Mouse (Mus musculus): Measurements from ENCODE around the gene Tmie. TPM values are rescaled to one million over a fixed set of nuclear protein-coding genes. Genes with fewer than 3 reads are reported as not detected.
A peak's percentile ranks its signal among the peaks of the same experiment; 100 is the strongest.

Gene Tmie
- 5.9 and 7.2 TPM in 2 replicates for polyA plus RNA-seq (2015; fragmentation: Nextera tagmentation; extraction: Ambion mirVana)

- Histone ChIP-seq H3K27me3 (replicated peaks) (peaks cover 48% of the 10 kb centered on the region), H3K4me2 (peak within 1 kb of the TSS; percentile 92), H3K36me3 (no peaks in the 10 kb centered on the region), H3K27ac (replicated peaks) (peak within 1 kb of the TSS; percentile 54), H3K4me1 (peaks cover 13% of the 10 kb centered on the region), H3K9me3 (replicated peaks) (no peaks in the 10 kb centered on the region), H3K4me3 (replicated peaks) (peak within 1 kb of the TSS; percentile 51), H3K9ac (replicated peaks) (peak within 1 kb of the TSS; percentile 52)
- WGBS: under 1% methylated on average over 47 of the region's 57 CpGs
- peak; percentile 60 for ATAC-seq (ENCODE audit: low FRiP score)
Measured at GRCm38 (mm10) chr9:110879998-110880561, at the start of gene Tmie. TSS of gene Tmie (minus strand) at chr9:110880113.

GRCm38 (mm10) chr9:110922759-110923158 lies 42.8 kb upstream of the Tmie start:
- H3K27me3 ChIP-seq (replicated peaks): no peaks in the 10 kb centered on the region
- H3K36me3 ChIP-seq: no peaks in the 10 kb centered on the region
- H3K9me3 ChIP-seq (replicated peaks): no peaks in the 10 kb centered on the region
- H3K4me1 ChIP-seq: no peaks in the 10 kb centered on the region
- H3K4me2 ChIP-seq: no peak overlapping the region
- ATAC-seq (ENCODE audit: low FRiP score): no peak
- H3K9ac ChIP-seq (replicated peaks): no peak overlapping the region
- no peak overlapping the region for H3K27ac ChIP-seq (replicated peaks)
- no peak overlapping the region for H3K4me3 ChIP-seq (replicated peaks)
- 17% methylated on average over 7 of the region's 7 CpGs for WGBS

GRCm38 (mm10) chr9:110920665-110921419 lies 40.9 kb upstream of the Tmie start:
- no peaks in the 10 kb centered on the region for H3K36me3 ChIP-seq
- H3K9me3 ChIP-seq (replicated peaks): no peaks in the 10 kb centered on the region
- no peak overlapping the region for H3K4me3 ChIP-seq (replicated peaks)
- H3K4me2 ChIP-seq: no peak overlapping the region
- ATAC-seq (ENCODE audit: low FRiP score): peak; percentile 35; the same call in 1 of the 2 replicates
- no peaks in the 10 kb centered on the region for H3K4me1 ChIP-seq
- WGBS: 40% methylated on average over 15 of the region's 15 CpGs
- no peak overlapping the region for H3K9ac ChIP-seq (replicated peaks)
- H3K27ac ChIP-seq (replicated peaks): no peak overlapping the region; the same call in 1 of the 2 replicates
- H3K27me3 ChIP-seq (replicated peaks): no peaks in the 10 kb centered on the region

GRCm38 (mm10) chr9:110916786-110917185 lies 36.9 kb upstream of the Tmie start, which contains the start of gene Fam240a:
TSS of gene Fam240a (minus strand) at chr9:110916861.
- no peak within 1 kb of the TSS for H3K9ac ChIP-seq (replicated peaks)
- no peak within 1 kb of the TSS for H3K4me2 ChIP-seq
- H3K4me1 ChIP-seq: no peaks in the 10 kb centered on the region
- no peak within 1 kb of the TSS for H3K27ac ChIP-seq (replicated peaks)
- 95% methylated on average over 7 of the region's 7 CpGs for WGBS
- H3K9me3 ChIP-seq (replicated peaks): no peaks in the 10 kb centered on the region
- no peaks in the 10 kb centered on the region for H3K36me3 ChIP-seq
- no peak for ATAC-seq (ENCODE audit: low FRiP score)
- H3K4me3 ChIP-seq (replicated peaks): no peak within 1 kb of the TSS
- no peaks in the 10 kb centered on the region for H3K27me3 ChIP-seq (replicated peaks)

- H3K9me3 ChIP-seq (replicated peaks): no peaks in the 10 kb centered on the region
- 69% methylated on average over 8 of the region's 8 CpGs for WGBS
- H3K9ac ChIP-seq (replicated peaks): no peak overlapping the region
- H3K4me3 ChIP-seq (replicated peaks): no peak overlapping the region
- no peaks in the 10 kb centered on the region for H3K4me1 ChIP-seq
- no peak overlapping the region for H3K4me2 ChIP-seq
- ATAC-seq (ENCODE audit: low FRiP score): no peak
- no peaks in the 10 kb centered on the region for H3K27me3 ChIP-seq (replicated peaks)
- no peaks in the 10 kb centered on the region for H3K36me3 ChIP-seq
- no peak overlapping the region for H3K27ac ChIP-seq (replicated peaks)
Measured at GRCm38 (mm10) chr9:110915466-110915865, 35.6 kb upstream of the Tmie start.

GRCm38 (mm10) chr9:110914631-110915236 lies 34.8 kb upstream of the Tmie start:
- Histone ChIP-seq H3K4me1 (no peaks in the 10 kb centered on the region), H3K9ac (replicated peaks) (no peak overlapping the region), H3K4me3 (replicated peaks) (no peak overlapping the region), H3K4me2 (no peak overlapping the region), H3K36me3 (no peaks in the 10 kb centered on the region), H3K27ac (replicated peaks) (no peak overlapping the region), H3K27me3 (replicated peaks) (no peaks in the 10 kb centered on the region), H3K9me3 (replicated peaks) (no peaks in the 10 kb centered on the region)
- no peak for ATAC-seq (ENCODE audit: low FRiP score)
- 49% methylated on average over 21 of the region's 21 CpGs for WGBS

GRCm38 (mm10) chr9:110909371-110909967 lies 29.6 kb upstream of the Tmie start:
- Histone ChIP-seq H3K9me3 (replicated peaks) (no peaks in the 10 kb centered on the region), H3K27ac (replicated peaks) (no peak overlapping the region), H3K27me3 (replicated peaks) (no peaks in the 10 kb centered on the region), H3K4me3 (replicated peaks) (no peak overlapping the region), H3K36me3 (no peaks in the 10 kb centered on the region), H3K4me1 (no peaks in the 10 kb centered on the region), H3K4me2 (no peak overlapping the region), H3K9ac (replicated peaks) (no peak overlapping the region)
- 76% methylated on average over 6 of the region's 6 CpGs for WGBS
- ATAC-seq (ENCODE audit: low FRiP score): no peak

- Histone ChIP-seq H3K27ac (replicated peaks) (no peak overlapping the region), H3K4me1 (no peaks in the 10 kb centered on the region), H3K36me3 (no peaks in the 10 kb centered on the region), H3K9ac (replicated peaks) (no peak overlapping the region), H3K4me2 (no peak overlapping the region), H3K9me3 (replicated peaks) (no peaks in the 10 kb centered on the region), H3K4me3 (replicated peaks) (no peak overlapping the region), H3K27me3 (replicated peaks) (no peaks in the 10 kb centered on the region)
- no peak for ATAC-seq (ENCODE audit: low FRiP score)
- WGBS: 97% methylated on average over 3 of the region's 3 CpGs
Measured at GRCm38 (mm10) chr9:110908631-110909016, 28.7 kb upstream of the Tmie start.

- no peak for ATAC-seq (ENCODE audit: low FRiP score)
Measured at GRCm38 (mm10) chr9:110907838-110908630, 28.1 kb upstream of the Tmie start.

GRCm38 (mm10) chr9:110907201-110907837 lies 27.4 kb upstream of the Tmie start:
- Histone ChIP-seq H3K36me3 (no peaks in the 10 kb centered on the region), H3K9ac (replicated peaks) (no peak overlapping the region), H3K4me1 (no peaks in the 10 kb centered on the region), H3K27ac (replicated peaks) (no peak overlapping the region), H3K4me3 (replicated peaks) (no peak overlapping the region), H3K9me3 (replicated peaks) (no peaks in the 10 kb centered on the region), H3K27me3 (replicated peaks) (no peaks in the 10 kb centered on the region), H3K4me2 (no peak overlapping the region)
- ATAC-seq (ENCODE audit: low FRiP score): no peak
- WGBS: 92% methylated on average over 11 of the region's 11 CpGs

More at GRCm38 (mm10) chr9:110907838-110908630, 28.1 kb upstream of the Tmie start:
- no peaks in the 10 kb centered on the region for H3K27me3 ChIP-seq (replicated peaks)
- H3K4me2 ChIP-seq: no peak overlapping the region
- no peaks in the 10 kb centered on the region for H3K4me1 ChIP-seq
- no peaks in the 10 kb centered on the region for H3K9me3 ChIP-seq (replicated peaks)
- no peaks in the 10 kb centered on the region for H3K36me3 ChIP-seq
- no peak overlapping the region for H3K4me3 ChIP-seq (replicated peaks)
- no peak overlapping the region for H3K9ac ChIP-seq (replicated peaks)
- 85% methylated on average over 4 of the region's 4 CpGs for WGBS
- no peak overlapping the region for H3K27ac ChIP-seq (replicated peaks)

- no peaks in the 10 kb centered on the region for H3K27me3 ChIP-seq (replicated peaks)
- no peak for ATAC-seq (ENCODE audit: low FRiP score)
- H3K4me3 ChIP-seq (replicated peaks): no peak overlapping the region
- no peak overlapping the region for H3K27ac ChIP-seq (replicated peaks)
- H3K36me3 ChIP-seq: no peaks in the 10 kb centered on the region
- H3K4me1 ChIP-seq: no peaks in the 10 kb centered on the region
- WGBS: 88% methylated on average over 4 of the region's 4 CpGs
- no peak overlapping the region for H3K9ac ChIP-seq (replicated peaks)
- H3K4me2 ChIP-seq: no peak overlapping the region
- H3K9me3 ChIP-seq (replicated peaks): no peaks in the 10 kb centered on the region
Measured at GRCm38 (mm10) chr9:110902271-110902670, 22.4 kb upstream of the Tmie start.
